Mouse (Mus musculus): ENCODE results near the gene Matn1.

The Matn1 gene

GRCm38 (mm10) chr4:130917564-130917963 is 26.6 kb upstream of the Matn1 start:
- DNase-seq (ENCODE audit: low spot score), result no peak

GRCm38 (mm10) chr4:130918805-130919749 is 25.1 kb upstream of the Matn1 start:
- DNase-seq (ENCODE audit: low spot score), result no peak

- no peak for DNase-seq (ENCODE audit: low spot score)
Measured at GRCm38 (mm10) chr4:130919750-130920356, 24.3 kb upstream of the Matn1 start.

- no peak for DNase-seq (ENCODE audit: low spot score)
Measured at GRCm38 (mm10) chr4:130920951-130921693, 23.1 kb upstream of the Matn1 start.

- no peak for DNase-seq (ENCODE audit: low spot score)
Measured at GRCm38 (mm10) chr4:130921986-130922385, 22.2 kb upstream of the Matn1 start.

- no peak for DNase-seq (ENCODE audit: low spot score)
Measured at GRCm38 (mm10) chr4:130926274-130926673, 17.9 kb upstream of the Matn1 start.

GRCm38 (mm10) chr4:130927821-130928220 is 16.4 kb upstream of the Matn1 start:
- DNase-seq (ENCODE audit: low spot score), result no peak

- peak; percentile 39 for DNase-seq (ENCODE audit: low spot score)
Measured at GRCm38 (mm10) chr4:130942644-130943043, 1.5 kb upstream of the Matn1 start.

GRCm38 (mm10) chr4:130944779-130945178 is 594 bp downstream of the Matn1 start:
- DNase-seq (ENCODE audit: low spot score), result no peak

GRCm38 (mm10) chr4:130947094-130947647 is 3.0 kb downstream of the Matn1 start:
- DNase-seq (ENCODE audit: low spot score), result no peak

GRCm38 (mm10) chr4:130949821-130950384 is 5.7 kb downstream of the Matn1 start:
- DNase-seq (ENCODE audit: low spot score), result no peak

- DNase-seq (ENCODE audit: low spot score), result peak; percentile 45
Measured at GRCm38 (mm10) chr4:130952531-130952930, 8.3 kb downstream of the Matn1 start.

GRCm38 (mm10) chr4:130957156-130957555 is 13.0 kb downstream of the Matn1 start:
- DNase-seq (ENCODE audit: low spot score), result no peak

- no peak for DNase-seq (ENCODE audit: low spot score)
Measured at GRCm38 (mm10) chr4:130958812-130959211, 14.6 kb downstream of the Matn1 start.

- no peak for DNase-seq (ENCODE audit: low spot score)
Measured at GRCm38 (mm10) chr4:130959678-130960077, 15.5 kb downstream of the Matn1 start.

GRCm38 (mm10) chr4:130960118-130960734 is 16.0 kb downstream of the Matn1 start:
- peak; percentile 86 for DNase-seq (ENCODE audit: low spot score)

- no peak for DNase-seq (ENCODE audit: low spot score)
Measured at GRCm38 (mm10) chr4:130971278-130971677, 27.1 kb downstream of the Matn1 start.

- no peak for DNase-seq (ENCODE audit: low spot score)
Measured at GRCm38 (mm10) chr4:130972421-130972829, 28.2 kb downstream of the Matn1 start.

- DNase-seq (ENCODE audit: low spot score), result peak; percentile 51
Measured at GRCm38 (mm10) chr4:130973332-130974263, 29.4 kb downstream of the Matn1 start.

GRCm38 (mm10) chr4:130978981-130979380 is 34.8 kb downstream of the Matn1 start:
- DNase-seq (ENCODE audit: low spot score), result no peak
